Mouse (Mus musculus) ES-E14 (cell line): ENCODE measurements around the gene H3f3a.

Experiments
- HCFC1 ChIP-seq: IDR thresholded peaks from 2 replicates; pipeline ENCODE4 v1.6.1; 2012; ENCODE audit warnings: low read length, inconsistent platforms, borderline replicate concordance; ENCODE audit not compliant: insufficient read depth
- MAFK ChIP-seq: IDR thresholded peaks from 2 replicates; pipeline ENCODE4 v1.6.1; 2014; ENCODE audit warnings: mild to moderate bottlenecking, low read depth, low read length, inconsistent platforms; ENCODE audit not compliant: insufficient read depth
- ZC3H11A ChIP-seq: IDR thresholded peaks from 2 replicates; pipeline ENCODE4 v1.6.1; 2012; ENCODE audit warnings: low read depth, mild to moderate bottlenecking, inconsistent platforms, low read length, borderline replicate concordance
- ZNF384 ChIP-seq: IDR thresholded peaks from 2 replicates; pipeline ENCODE4 v1.6.1; 2012; ENCODE audit warnings: low read depth, low read length, inconsistent platforms

DNA sequence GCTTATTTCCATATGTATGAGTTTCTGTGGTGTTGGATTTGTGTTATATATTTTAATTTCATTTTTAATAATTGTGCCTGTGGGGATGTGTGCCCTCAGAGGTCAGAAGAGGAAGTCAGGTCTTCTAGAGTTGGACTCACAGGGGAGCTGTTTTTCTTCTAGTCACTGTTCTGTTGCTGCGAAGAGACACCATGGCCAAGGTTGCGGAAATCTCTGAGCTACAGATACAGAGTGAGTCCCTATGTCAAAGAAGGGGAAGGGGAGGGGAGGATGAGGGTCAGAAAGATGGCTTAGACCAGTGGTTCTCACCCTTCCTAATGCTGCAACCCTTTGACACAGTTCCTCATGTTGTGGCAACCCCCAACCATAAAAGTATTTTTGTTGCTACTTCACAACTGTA, 57.0 kb downstream of the H3f3a start:
- TF ChIP-seq ZC3H11A (no peak), ZNF384 (no peak), HCFC1 (no peak), MAFK (no peak)
